Mouse (Mus musculus): ENCODE data around the gene Odf2. TPM values are rescaled to one million over a fixed set of nuclear protein-coding genes. Genes with fewer than 3 reads are reported as not detected.

Odf2 gene
- polyA plus RNA-seq, 1 experiment from 2014 or later: 50.0 TPM

DNA sequence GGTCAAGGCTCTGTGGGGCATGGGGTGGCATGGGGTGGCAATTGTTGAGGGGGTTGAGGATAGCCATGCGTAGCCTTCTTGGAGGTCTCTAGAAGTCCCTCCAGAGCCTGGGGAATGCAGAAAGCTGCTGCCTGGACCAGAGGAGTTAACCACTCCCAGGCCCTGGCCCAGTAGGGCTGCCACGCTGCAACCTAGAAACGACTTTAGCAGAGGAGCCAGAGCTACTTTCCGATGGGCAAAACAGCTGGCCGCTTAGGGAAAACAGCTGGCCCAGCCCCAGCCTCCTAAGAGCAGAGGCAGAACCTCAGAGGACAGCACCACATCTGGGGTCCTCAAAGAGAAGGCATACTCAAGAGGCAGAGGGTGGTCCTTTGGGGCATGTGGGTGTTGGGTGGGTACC is 31.1 kb upstream of the Odf2 start:
- DNase-seq (ENCODE audit: low spot score): no peak
- WGBS: 71% methylated on average over 5 of the region's 5 CpGs
- no peaks in the 10 kb centered on the region for H3K36me3 ChIP-seq (ENCODE audit: control insufficient read depth, insufficient read depth, low read length)

DNA sequence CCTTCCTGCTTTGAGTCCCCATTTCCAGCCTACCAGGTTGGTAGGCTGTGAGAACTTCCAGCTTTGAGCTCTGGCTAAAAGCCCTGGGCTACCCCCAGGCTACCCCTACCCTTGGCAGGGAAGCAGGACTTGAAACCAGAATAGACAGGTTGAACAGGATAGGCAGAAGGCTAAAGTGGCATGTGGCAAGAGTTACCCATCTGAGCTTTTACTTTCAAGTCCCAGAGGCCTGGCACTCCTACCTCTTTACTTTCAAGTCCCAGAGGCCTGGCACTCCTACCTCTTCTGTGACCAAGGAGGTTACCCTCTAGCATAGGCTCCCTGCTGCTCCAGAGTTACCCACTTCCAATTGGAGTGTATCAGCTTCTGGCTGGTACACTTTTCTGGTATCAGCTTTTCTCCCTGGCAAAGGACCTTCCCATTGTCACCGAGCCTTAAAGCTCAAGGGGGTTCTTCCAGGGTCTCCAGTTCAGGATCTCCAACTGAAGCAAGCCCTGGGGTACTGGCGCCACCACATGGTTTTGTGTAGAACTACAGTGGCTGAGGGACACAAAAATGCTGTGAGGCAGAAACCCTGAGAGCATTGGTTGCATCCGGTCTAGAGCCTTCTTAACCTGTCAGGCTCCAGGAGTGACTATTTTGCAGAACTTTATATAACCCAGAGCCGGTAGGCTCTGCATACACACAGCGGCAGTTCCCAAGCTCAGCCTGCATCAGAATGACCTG is 30.1 kb upstream of the Odf2 start:
- H3K9ac ChIP-seq (ENCODE audit: low read length): no peak overlapping the region
- H3K27ac ChIP-seq (ENCODE audit: low read depth): no peak overlapping the region
- H3K27me3 ChIP-seq (replicated peaks; ENCODE audit: control insufficient read depth, insufficient read depth, low read length): no peaks in the 10 kb centered on the region
- no peaks in the 10 kb centered on the region for H3K36me3 ChIP-seq (ENCODE audit: control insufficient read depth, insufficient read depth, low read length)
- WGBS: 7% methylated on average over 5 of the region's 5 CpGs
- no peak overlapping the region for H3K4me3 ChIP-seq (ENCODE audit: low read depth, low read length)
- no peak overlapping the region for H3K4me2 ChIP-seq (ENCODE audit: low read length)
- H3K9me3 ChIP-seq (ENCODE audit: control insufficient read depth, low read length): no peaks in the 10 kb centered on the region
- ATAC-seq (replicated peaks; ENCODE audit: low FRiP score, low TSS enrichment, low read depth): no peak
- no peaks in the 10 kb centered on the region for H3K4me1 ChIP-seq (replicated peaks; ENCODE audit: control insufficient read depth, insufficient read depth, low read length)
- DNase-seq (ENCODE audit: low spot score): peak; percentile 75

More for the DNA sequence above, 31.1 kb upstream of the Odf2 start:
- no peak overlapping the region for H3K9ac ChIP-seq (ENCODE audit: low read length)
- no peak for ATAC-seq (replicated peaks; ENCODE audit: low FRiP score, low TSS enrichment, low read depth)
- no peak overlapping the region for H3K4me2 ChIP-seq (ENCODE audit: low read length)
- no peaks in the 10 kb centered on the region for H3K4me1 ChIP-seq (replicated peaks; ENCODE audit: control insufficient read depth, insufficient read depth, low read length)
- H3K4me3 ChIP-seq (ENCODE audit: low read depth, low read length): no peak overlapping the region
- H3K9me3 ChIP-seq (ENCODE audit: control insufficient read depth, low read length): no peaks in the 10 kb centered on the region
- H3K27ac ChIP-seq (ENCODE audit: low read depth): no peak overlapping the region
- no peaks in the 10 kb centered on the region for H3K27me3 ChIP-seq (replicated peaks; ENCODE audit: control insufficient read depth, insufficient read depth, low read length)

DNA sequence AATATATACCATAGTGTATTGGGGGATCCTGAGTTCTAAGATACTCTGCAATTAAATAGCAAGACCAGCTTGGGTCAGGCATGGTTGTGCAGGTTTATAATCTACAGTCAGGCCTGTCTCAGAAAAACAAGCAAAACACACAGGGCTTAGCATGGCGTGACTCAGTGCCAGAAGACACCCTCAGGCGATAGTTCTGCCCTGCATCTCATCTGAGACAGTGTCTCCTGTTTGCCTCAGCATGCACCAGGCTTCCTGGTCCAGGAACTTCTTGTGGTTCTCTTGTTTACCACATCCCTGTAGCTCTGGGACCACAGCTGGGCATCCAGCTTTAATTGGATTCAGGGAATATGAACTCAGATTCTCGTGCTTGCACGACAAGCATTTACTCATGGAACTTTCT is 23.9 kb upstream of the Odf2 start:
- H3K27ac ChIP-seq (ENCODE audit: low read depth): no peak overlapping the region

DNA sequence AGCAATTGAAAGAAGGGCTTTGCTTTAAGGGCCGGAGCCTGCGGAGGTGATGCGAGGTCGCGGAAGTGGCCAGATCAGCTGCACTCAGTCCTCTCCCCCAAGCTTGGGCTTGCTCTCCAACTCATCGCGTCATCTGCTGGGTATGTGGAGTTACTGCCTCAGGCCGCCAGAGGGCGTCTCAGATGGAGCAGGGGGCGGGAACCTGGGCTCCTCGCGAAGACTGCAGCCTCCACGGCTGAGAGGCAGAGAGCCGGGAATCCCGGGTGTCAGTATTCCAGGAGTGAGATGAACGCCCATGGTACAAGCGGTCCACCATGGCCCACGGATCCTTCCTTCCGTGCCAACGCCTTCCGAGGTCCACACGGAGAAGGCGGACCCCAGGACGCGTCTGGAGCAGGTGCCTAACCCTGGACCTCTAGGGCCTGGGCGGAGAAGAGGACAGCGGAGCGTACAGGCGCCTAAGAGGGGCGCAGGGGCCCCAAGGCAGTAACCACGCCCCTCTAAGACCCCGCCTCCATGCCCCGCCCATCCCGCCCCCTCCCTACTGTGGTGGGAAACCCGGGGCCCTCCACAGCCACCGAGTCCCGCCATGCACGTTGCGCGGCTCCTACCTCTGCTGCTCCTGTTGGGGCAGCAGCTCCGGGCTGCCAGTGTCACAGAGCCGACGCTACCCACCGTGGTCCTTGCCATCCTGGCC is 19.9 kb upstream of the Odf2 start, which contains the start of gene Cercam:
Cercam (plus strand) TSS at position 216 of the 697 bp plus-strand sequence.
- Histone ChIP-seq H3K4me3 (ENCODE audit: low read depth, low read length) (peak within 1 kb of the TSS; percentile 60), H3K9me3 (ENCODE audit: control insufficient read depth, low read length) (no peaks in the 10 kb centered on the region), H3K9ac (ENCODE audit: low read length) (peak within 1 kb of the TSS; percentile 56), H3K4me2 (ENCODE audit: low read length) (peak within 1 kb of the TSS; percentile 97), H3K27ac (ENCODE audit: low read depth) (peak within 1 kb of the TSS; percentile 66), H3K27me3 (replicated peaks; ENCODE audit: control insufficient read depth, insufficient read depth, low read length) (no peaks in the 10 kb centered on the region), H3K4me1 (replicated peaks; ENCODE audit: control insufficient read depth, insufficient read depth, low read length) (no peaks in the 10 kb centered on the region; the same call in 1 of the 2 replicates), H3K36me3 (ENCODE audit: control insufficient read depth, insufficient read depth, low read length) (0 out of 2 replicates have a peak, but pooled peaks cover 3% of the 10 kb centered on the region)
- DNase-seq (ENCODE audit: low spot score): peak; percentile 95
- WGBS: under 1% methylated on average over 44 of the region's 44 CpGs
- peak; percentile 92 for ATAC-seq (replicated peaks; ENCODE audit: low FRiP score, low TSS enrichment, low read depth)

More for the DNA sequence above, 23.9 kb upstream of the Odf2 start:
- Histone ChIP-seq H3K9ac (ENCODE audit: low read length) (no peak overlapping the region), H3K9me3 (ENCODE audit: control insufficient read depth, low read length) (no peaks in the 10 kb centered on the region), H3K36me3 (ENCODE audit: control insufficient read depth, insufficient read depth, low read length) (no peaks in the 10 kb centered on the region), H3K4me2 (ENCODE audit: low read length) (no peak overlapping the region), H3K4me3 (ENCODE audit: low read depth, low read length) (no peak overlapping the region), H3K4me1 (replicated peaks; ENCODE audit: control insufficient read depth, insufficient read depth, low read length) (no peaks in the 10 kb centered on the region; the same call in 1 of the 2 replicates), H3K27me3 (replicated peaks; ENCODE audit: control insufficient read depth, insufficient read depth, low read length) (no peaks in the 10 kb centered on the region)
- ATAC-seq (replicated peaks; ENCODE audit: low FRiP score, low TSS enrichment, low read depth): no peak
- DNase-seq (ENCODE audit: low spot score): no peak
- WGBS: 73% methylated on average over 4 of the region's 4 CpGs

DNA sequence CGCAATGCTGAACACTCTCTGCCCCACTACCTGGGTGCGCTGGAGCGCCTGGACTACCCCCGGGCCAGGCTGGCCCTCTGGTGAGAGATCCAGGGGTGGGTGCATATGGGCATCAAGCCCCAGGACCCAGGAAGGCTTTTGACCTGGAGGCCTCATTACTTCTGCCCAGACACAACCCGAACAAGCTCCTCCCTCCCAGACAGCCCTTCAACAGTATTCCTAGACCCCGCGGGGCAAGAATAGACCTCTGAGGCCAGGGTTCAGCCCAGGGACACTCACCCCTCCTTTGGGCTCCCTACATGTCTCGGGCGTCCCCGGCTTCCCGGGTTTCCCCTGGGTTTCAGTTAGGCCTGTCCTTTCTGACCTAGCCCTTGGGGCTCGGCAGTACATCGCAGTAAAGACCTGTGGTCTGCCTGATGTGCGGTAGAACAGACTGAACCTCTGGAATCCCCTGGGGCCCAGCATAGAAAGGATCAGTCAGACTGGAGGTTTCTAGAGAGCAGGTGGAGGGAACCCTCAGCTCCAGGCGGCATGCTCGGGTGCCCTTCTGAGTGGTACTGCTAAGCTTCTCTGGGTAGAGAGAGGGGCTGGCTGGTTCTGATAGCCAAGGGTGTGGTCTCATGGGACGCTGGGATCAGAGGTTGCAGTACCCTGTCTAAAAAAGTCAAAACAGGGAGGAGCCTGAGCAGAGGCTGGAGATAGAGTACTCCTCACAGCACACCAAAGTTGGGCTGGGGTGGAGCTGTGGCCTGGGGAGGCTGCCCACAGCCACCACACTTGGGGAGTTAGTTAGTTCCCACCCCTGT is 19.2 kb upstream of the Odf2 start:
- Histone ChIP-seq H3K27ac (ENCODE audit: low read depth) (peak overlapping the region; percentile 66; the same call in 1 of the 2 replicates), H3K4me1 (replicated peaks; ENCODE audit: control insufficient read depth, insufficient read depth, low read length) (no peaks in the 10 kb centered on the region; the same call in 1 of the 2 replicates), H3K36me3 (ENCODE audit: control insufficient read depth, insufficient read depth, low read length) (0 out of 2 replicates have a peak, but pooled peaks cover 3% of the 10 kb centered on the region), H3K9me3 (ENCODE audit: control insufficient read depth, low read length) (no peaks in the 10 kb centered on the region), H3K4me3 (ENCODE audit: low read depth, low read length) (peak overlapping the region; percentile 60), H3K27me3 (replicated peaks; ENCODE audit: control insufficient read depth, insufficient read depth, low read length) (no peaks in the 10 kb centered on the region), H3K9ac (ENCODE audit: low read length) (peak overlapping the region; percentile 56), H3K4me2 (ENCODE audit: low read length) (peak overlapping the region; percentile 97)
- WGBS: 3% methylated on average over 17 of the region's 17 CpGs
- DNase-seq (ENCODE audit: low spot score) (peak; percentile 77), ATAC-seq (replicated peaks; ENCODE audit: low FRiP score, low TSS enrichment, low read depth) (peak; percentile 6; the same call in 1 of the 2 replicates)

DNA sequence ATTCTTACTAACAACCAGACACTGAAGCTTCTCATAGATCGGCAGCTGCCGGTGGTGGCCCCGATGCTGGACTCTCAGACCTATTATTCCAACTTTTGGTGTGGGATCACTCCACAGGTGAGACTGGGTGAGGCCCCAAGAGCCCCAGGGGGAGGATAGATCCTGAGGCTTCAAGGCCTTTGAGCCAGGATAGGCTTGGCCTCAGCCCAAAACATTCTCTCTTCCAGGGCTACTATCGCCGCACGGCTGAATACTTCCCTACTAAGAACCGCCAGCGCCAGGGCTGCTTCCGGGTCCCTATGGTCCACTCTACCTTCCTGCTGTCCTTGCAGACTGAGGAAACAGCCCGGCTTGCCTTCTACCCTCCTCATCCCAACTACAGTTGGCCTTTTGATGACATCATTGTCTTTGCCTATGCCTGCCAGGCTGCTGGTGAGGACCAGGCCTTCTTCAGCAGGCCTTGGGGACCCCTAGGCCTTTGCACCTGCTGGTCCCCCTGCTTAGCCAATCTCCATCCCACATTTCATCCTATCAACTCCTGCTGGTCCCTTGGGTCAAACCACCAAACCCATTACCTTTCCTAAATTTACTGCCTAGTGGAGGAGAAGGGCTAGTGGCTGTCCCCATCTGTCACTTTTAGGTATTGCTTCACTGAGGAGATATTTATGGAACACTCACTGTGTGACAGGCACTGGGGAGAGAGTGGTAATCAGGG is 16.3 kb upstream of the Odf2 start:
- WGBS: 91% methylated on average over 10 of the region's 10 CpGs
- no peak for ATAC-seq (replicated peaks; ENCODE audit: low FRiP score, low TSS enrichment, low read depth)
- no peak for DNase-seq (ENCODE audit: low spot score)

DNA sequence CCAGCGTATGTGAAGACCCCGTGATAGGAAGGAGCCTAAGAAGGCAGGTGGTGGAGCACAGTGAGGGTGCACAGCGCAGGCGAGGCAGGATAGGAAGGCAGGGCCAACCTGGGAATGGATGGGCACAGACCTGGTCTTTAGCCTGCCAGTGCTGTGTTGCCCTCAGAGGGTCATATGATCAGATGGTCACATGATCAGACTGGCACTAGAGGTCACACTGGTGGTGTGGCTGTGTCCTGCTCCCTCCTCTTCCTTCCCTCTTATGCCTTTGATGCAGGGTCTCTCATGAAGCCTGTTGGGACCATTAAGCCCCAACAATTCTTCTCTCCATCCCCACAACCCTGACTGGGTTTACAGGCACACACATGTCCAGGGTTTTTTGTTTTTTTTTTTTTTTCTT is 15.2 kb upstream of the Odf2 start:
- ATAC-seq (replicated peaks; ENCODE audit: low FRiP score, low TSS enrichment, low read depth): no peak
- Histone ChIP-seq H3K9ac (ENCODE audit: low read length) (no peak overlapping the region), H3K27me3 (replicated peaks; ENCODE audit: control insufficient read depth, insufficient read depth, low read length) (no peaks in the 10 kb centered on the region), H3K36me3 (ENCODE audit: control insufficient read depth, insufficient read depth, low read length) (peaks cover 9% of the 10 kb centered on the region; the same call in 1 of the 2 replicates), H3K4me1 (replicated peaks; ENCODE audit: control insufficient read depth, insufficient read depth, low read length) (no peaks in the 10 kb centered on the region; the same call in 1 of the 2 replicates), H3K4me2 (ENCODE audit: low read length) (no peak overlapping the region), H3K9me3 (ENCODE audit: control insufficient read depth, low read length) (no peaks in the 10 kb centered on the region), H3K27ac (ENCODE audit: low read depth) (no peak overlapping the region), H3K4me3 (ENCODE audit: low read depth, low read length) (no peak overlapping the region)
- 88% methylated on average over 4 of the region's 4 CpGs for WGBS
- no peak for DNase-seq (ENCODE audit: low spot score)

More for the DNA sequence above, 16.3 kb upstream of the Odf2 start:
- H3K4me3 ChIP-seq (ENCODE audit: low read depth, low read length): no peak overlapping the region
- no peak overlapping the region for H3K27ac ChIP-seq (ENCODE audit: low read depth)
- no peak overlapping the region for H3K9ac ChIP-seq (ENCODE audit: low read length)
- peaks cover 3% of the 10 kb centered on the region; the same call in 1 of the 2 replicates for H3K36me3 ChIP-seq (ENCODE audit: control insufficient read depth, insufficient read depth, low read length)
- H3K27me3 ChIP-seq (replicated peaks; ENCODE audit: control insufficient read depth, insufficient read depth, low read length): no peaks in the 10 kb centered on the region
- no peak overlapping the region for H3K4me2 ChIP-seq (ENCODE audit: low read length)
- H3K9me3 ChIP-seq (ENCODE audit: control insufficient read depth, low read length): no peaks in the 10 kb centered on the region
- no peaks in the 10 kb centered on the region; the same call in 1 of the 2 replicates for H3K4me1 ChIP-seq (replicated peaks; ENCODE audit: control insufficient read depth, insufficient read depth, low read length)

DNA sequence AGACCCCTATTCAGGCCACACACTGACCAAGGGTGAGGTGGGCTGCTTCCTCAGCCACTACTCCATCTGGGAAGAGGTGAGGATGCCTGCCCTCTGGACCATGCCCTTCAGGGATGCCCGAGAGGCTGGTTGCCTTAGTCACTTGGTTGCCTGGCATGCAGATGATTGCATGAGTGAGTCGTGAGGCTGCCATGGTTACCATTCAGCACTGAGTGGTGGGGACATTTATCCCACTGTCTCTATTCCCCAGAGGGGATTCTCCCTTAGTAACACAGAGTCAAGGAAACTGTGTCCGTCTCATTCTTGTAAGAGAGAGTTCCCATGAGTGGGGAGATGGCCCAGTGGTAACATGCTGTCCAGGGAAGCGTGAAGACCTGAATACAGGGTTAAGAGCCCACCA is 11.0 kb upstream of the Odf2 start:
- 84% methylated on average over 4 of the region's 4 CpGs for WGBS
- Histone ChIP-seq H3K27ac (ENCODE audit: low read depth) (no peak overlapping the region), H3K4me1 (replicated peaks; ENCODE audit: control insufficient read depth, insufficient read depth, low read length) (no peaks in the 10 kb centered on the region), H3K9ac (ENCODE audit: low read length) (no peak overlapping the region), H3K36me3 (ENCODE audit: control insufficient read depth, insufficient read depth, low read length) (peaks cover 11% of the 10 kb centered on the region), H3K4me2 (ENCODE audit: low read length) (no peak overlapping the region), H3K9me3 (ENCODE audit: control insufficient read depth, low read length) (0 out of 2 replicates have a peak, but pooled peaks cover 2% of the 10 kb centered on the region), H3K27me3 (replicated peaks; ENCODE audit: control insufficient read depth, insufficient read depth, low read length) (no peaks in the 10 kb centered on the region), H3K4me3 (ENCODE audit: low read depth, low read length) (no peak overlapping the region)
- DNase-seq (ENCODE audit: low spot score) (no peak), ATAC-seq (replicated peaks; ENCODE audit: low FRiP score, low TSS enrichment, low read depth) (no peak)
